Mouse (Mus musculus) brain, embryonic 18.5 days (tissue): Measurements from ENCODE around the gene Idua.

Experiments used
- DNase-seq: peaks from one replicate; pipeline ENCODE4 v3.0.0-alpha.2; 2012; ENCODE audit warnings: low read depth, low spot score

Gene Idua

DNA sequence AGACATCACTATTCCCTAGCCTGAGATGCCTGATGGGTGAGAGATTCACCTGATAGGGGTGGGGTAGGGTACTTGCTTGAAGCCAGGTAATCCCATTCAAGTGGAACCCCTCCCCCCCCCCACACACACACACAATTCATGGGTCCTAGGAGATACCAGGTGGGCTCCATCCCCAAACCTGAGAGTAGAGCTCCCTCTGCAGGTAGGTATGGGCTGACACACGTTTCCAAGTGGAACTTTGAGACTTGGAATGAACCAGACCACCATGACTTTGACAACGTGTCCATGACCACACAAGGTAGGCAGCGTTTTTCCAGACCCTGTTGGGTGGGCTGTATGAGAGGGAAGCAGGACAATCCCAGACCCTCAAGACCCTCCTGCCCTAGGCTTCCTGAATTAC is 19.8 kb downstream of the Idua start:
- no peak for DNase-seq

DNA sequence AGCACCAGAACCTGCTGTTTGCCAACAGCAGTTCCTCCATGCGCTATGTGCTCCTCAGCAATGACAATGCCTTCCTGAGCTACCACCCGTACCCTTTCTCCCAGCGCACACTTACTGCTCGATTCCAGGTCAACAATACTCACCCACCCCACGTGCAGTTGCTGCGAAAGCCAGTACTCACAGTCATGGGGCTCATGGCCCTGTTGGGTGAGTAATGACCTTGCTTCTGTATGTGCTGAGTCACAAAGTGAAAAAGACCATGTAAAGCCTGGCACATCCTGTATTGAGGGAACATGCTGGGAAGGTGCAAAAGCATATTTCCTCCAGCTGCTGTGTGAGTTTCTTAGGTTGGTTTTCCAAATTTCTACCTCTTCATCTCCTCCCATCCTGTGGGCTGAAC is 20.7 kb downstream of the Idua start:
- DNase-seq, result no peak

DNA sequence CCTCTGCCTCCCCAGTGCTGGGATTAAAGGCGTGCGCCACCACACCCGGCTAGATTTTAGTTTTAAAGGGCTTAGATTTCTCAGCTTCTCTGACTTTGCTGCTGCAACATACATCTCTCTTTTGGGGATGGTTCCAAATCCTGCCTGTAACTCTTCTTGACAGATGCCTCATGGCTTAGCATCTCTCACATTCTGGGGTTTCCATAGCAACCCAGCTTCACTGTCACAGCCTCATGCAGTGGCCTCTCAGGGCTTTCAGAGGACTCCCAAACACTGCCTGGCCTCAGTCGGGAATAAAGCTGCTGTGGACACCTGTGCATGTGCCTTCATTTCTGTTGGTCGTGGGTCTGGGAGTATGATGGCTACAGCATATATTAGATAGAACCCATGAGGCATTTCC is 29.0 kb downstream of the Idua start:
- DNase-seq, result no peak

DNA sequence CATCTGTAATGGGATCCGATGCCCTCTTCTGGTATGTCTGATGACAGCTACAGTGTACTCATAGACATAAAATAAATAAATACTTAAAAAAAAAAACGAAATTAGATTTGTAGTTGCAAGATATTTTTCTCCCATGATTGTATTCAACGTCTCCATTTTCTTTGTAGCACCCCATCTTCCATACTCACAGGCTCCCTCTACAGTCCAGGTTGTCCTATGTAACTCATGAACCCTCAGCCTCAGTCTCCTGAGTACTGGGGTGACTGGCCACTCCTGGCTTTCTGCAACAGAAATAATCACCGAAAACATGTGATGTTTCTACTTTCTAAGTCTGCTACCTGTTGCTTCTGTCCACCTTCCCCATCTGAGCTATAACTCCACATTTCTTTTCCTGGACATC is 31.0 kb downstream of the Idua start:
- no peak for DNase-seq

DNA sequence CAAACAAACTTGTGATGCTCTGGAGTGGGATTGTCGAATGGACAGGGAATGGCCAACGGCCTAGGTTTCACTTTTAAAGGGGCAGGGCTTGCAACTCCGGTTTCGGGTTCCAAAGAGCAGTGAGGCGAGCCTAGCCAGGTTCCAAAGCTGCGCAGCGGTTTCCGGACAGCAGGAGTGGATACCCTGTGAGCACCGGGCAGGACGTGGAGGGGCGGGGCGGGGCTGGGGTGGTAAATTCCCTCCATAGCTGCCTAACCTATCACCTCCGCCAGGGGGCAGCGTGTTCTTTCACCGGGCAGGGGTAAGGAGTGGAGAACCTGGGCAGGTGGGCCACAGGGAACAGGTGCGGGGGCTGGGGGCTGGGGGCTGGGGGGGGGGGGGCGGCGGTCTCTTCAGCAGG is 32.1 kb downstream of the Idua start, which contains the start of gene Fgfrl1:
TSS of gene Fgfrl1 (plus strand) at position 112 of the 400 bp plus-strand sequence.
- no peak for DNase-seq

DNA sequence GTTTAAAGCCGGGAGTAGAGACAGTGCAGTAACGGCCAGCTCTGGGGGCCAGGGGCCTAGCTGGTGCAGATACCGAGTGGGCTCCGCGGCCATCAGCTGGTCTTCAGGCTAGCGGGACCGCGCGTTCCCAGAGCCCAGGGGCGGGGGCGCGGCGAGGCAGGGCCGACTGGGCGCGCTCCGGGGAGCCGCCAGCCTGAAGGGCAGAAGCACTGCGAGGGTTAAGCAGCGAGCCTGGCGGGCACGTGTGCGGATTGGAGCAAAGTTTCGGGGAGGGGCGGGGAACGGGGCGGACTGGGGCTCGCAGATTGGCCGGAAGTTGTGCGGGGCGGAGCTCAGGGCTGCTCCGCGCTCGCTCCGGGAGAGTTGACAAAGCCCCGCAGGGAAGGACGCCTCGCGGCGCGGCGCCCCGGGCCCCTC is 33.7 kb downstream of the Idua start:
- DNase-seq, result peak; percentile 70

DNA sequence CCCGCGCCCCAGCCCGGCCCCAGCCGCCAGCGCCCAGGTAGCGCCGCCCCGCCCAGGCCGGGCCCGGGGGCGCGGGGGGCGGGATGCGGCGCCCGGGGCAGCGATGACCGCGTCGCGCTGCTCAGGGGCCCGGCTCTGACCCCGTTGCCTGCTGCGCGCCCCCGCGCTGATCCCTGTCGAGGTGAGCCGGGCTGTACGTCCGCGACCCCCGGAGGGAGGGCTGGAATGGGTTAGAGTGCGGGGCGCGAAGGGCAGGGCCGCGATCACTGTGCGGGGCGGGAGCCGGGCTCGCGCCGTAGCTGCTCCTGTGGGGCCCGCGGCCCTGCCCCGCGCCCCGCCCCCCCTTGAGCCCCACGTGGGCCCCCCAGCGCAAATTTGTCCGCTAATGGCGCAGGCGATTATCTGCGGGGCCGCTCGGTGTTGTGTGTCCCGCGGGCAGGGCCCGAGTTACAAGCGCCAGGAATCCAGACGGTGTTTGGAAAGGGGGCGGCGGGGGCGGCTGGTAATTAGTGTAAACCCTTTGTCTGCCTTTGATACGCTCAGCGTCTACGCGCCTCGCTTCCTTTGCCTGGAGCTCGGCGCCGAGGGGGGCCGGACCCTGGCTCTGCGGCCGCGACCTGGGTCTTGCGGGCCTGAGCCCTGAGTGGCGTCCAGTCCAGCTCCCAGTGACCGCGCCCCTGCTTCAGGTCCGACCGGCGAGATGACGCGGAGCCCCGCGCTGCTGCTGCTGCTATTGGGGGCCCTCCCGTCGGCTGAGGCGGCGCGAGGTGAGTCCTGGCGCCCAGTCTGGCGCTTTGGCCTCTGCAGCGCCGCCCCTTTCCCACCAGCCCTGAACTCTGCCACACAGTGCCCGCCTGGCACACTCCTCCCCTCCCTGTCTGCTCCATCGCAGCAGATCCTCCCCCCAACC is 34.5 kb downstream of the Idua start:
- DNase-seq, result no peak

DNA sequence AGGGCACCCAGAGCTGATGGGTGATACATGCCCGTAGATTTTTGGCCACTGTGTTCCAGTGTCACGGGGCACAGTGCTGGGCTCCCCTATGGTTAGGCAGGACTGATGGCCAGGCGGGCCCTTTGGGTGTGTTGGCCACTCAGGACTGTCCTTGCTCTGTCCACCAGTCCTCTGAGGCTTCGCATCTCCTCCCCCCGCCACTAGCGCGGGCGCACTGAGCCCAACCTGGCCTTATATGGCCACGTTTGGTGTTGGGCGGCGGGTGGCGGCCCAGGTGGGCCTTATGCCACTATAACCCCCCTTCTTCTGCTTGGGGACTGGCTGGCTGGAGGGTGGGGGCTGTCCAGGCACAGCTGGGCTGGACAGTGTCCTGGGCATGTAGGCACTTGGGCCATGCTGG is 35.7 kb downstream of the Idua start:
- no peak for DNase-seq

DNA sequence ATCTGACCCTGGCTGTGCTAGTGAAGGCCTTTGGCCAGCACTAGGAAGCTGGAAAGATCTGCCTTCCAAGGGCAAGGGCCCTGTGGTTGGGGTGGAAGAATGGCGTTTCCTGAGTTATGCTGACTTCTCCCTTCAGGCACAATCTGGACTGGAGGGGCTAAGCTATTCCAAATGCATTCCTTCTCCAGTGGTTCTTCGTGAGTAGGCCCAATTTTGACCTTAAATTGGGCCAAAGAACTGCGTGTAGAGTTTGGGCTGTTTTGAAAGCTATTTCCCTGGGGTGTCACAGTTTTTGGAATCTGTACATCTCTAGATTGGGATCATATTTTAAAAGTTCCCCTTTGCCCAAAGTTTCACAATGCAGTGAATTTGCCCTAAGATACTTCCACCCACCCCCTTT is 36.4 kb downstream of the Idua start:
- no peak for DNase-seq

DNA sequence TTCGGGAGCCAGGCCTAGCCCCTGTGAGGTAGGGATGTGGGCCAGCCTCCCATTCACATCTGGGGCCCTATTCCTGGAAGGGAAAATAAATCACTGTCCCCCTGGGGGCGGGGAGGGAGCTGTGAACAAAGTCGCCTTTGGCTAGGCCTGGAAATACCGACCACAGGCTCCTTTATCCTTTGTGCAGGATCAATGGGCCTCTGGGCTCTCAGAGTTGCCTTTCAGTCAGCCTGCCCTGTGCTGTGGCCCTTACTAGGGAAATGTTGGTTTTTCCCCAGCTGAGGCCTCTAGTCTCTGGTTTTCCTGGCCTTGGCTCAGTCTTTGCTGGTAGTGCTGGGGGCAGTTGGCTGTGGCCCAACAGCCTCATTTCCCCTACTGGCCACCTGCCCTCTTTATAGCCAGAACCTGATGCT is 37.2 kb downstream of the Idua start:
- peak; percentile 37 for DNase-seq

DNA sequence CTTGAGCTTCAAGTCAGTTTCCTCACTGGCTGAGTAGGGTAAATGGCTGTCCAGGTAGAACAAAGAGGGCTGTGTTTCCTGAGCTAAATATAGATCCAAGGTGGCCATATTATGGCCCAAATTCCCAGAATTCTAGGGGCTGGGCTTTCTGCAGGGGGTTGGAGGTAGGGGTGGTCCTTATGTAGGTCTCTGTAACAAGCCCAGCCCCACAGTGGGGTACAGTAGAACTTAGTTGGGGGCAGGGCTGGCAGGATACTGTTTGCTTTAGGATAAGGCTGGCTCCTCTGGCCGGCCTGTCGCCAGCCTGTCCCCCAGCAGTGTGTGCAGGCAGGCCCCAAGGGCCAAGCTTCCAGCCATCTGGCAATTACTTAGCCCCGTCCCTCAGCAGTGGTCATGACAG is 40.2 kb downstream of the Idua start:
- no peak for DNase-seq

DNA sequence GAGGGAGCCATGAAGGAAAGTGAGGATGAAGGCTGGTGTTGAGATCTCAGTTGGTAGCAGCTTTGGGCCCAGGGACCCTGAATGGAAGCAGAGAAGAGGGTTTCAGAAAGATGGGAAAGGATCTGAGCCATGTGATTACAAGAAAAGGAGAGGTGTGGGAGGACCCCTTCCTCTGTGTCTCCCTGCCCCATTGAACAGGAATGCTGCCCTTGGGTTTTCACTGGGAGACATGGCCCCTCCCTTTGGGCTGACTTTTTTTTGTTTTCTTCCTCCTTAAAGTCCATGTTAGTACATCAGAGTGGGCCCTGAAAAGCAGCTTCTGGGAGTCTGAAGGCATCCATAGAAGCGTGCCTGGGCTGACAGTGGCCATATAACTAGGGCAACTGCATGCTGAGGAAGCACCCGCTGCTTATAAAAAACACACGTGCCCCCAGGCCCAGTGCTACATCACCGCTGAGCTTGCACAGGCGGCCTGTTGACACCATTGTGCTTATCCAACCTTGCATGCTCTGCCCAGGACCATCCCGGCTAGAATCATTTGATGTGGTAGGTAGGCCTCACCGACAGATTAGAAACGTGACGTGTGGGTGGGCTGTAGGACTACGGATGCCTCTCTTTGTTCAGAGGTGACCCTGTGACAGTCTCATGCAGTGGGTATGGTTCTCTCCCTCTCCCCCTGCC is 41.4 kb downstream of the Idua start:
- DNase-seq, result no peak

DNA sequence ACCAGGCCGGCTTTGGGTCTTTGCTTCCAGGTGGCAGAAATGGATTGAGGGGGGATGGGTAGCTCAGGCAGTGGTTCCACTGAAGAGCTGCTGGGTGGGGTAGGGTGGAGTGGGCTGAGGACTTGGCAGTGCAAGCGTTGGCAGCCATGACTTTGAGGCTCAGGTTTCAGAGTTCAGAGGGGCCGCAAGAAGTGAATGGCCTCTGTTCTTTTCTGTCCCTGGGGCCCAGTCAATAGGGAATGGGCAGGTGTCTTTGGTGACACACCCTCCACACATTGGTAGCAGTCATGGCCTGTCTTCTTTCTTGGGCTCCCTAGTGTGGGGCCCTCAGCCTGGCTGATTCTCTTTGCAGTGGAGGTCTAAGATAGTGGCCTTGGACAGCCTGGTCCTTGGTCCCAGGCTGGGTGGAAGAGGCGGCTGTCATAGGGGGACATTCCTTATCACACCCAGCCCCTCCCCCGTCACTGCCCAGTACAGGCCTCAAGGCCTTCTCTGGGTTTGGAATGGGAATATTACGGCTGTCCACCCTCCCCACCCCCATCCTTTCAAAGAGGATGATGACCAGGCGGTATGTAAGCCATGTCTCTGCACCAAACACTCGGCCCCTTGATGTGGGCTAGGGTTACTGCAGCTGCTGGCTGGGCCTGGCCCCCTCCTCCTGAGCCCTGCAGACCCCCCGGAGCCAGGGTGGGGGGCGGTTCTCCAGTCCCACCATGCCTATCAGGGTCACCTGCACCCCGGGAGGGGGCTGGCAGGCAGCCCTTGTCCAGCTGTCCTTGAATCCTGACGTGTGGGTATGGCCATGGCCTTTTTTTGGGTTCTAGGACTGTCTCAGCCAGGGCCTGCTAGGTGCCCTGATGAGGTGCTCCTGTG is 43.9 kb downstream of the Idua start:
- DNase-seq, result no peak

DNA sequence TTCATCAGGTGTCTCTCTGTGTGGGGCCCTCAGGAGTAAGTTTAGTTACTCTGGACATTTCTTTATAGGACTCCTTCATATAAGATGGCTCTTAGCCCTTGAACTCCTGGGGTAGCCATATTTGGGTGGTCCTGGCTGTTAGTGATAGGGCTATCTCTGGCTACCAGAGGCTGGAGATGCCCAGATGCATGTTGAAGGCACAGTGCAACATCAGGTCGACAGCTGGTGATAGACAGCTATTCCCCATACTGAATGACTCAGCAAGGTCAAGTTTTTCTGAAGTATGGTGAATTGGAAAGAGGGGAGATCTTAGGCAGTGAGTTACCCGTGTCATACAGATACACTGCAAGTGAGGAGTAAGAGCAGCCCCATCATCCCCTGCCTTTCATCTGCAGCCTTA is 47.6 kb downstream of the Idua start:
- DNase-seq, result no peak

DNA sequence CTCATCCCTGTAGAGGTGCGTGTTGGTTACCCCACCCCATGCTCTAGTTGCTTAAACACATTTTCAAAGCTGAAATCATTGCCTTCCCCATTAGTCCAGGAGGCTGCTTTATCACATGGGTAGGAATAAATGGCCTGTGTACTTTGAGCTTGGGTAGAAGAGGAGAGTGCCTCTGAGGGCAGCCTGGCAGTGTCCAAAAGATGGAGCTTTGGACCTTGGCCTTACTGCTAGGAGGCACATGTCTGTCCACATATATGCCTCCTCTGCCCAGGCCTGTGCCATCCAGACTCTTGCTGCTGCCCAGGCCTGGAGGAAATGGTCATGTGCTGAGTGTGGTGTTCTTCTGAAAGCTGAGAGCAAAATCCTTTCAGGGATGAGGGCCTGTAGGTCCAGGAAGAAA is 48.3 kb downstream of the Idua start:
- DNase-seq, result no peak

DNA sequence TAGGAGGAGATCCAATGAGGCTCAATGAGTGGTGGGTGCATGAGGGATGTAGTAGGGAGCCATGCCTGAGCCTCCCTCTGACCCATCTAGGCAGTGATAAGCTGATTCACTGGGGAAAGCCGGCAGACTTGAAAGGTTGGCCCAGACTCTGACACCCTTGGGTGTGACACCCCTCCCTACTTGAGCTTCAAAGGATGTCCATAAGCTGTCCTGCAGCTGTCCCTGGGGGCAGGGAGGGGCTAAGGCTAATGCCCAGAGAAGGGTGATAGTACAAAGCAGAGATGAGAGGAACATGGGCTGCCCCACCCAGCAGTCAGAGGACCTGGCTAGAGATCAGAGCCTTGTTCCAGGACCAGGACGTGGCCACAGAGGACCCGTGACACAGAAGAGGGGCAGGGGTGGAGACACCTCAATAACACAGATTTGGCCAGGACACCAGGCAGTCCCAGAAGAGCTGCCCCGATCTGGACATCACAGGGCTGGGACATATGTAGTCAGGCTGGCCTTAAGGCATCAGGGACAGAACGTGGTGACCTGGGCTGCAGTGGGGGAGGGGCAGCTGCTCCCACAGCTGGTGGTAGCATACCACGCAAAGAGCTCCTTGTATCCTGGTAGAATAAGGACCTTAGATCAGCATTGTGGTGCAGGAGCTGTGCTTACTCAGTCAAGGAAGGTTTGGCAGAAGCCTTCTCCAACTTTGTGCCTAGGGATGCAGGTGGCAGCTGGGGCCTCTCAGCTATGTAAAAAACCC is 49.0 kb downstream of the Idua start:
- DNase-seq, result no peak

DNA sequence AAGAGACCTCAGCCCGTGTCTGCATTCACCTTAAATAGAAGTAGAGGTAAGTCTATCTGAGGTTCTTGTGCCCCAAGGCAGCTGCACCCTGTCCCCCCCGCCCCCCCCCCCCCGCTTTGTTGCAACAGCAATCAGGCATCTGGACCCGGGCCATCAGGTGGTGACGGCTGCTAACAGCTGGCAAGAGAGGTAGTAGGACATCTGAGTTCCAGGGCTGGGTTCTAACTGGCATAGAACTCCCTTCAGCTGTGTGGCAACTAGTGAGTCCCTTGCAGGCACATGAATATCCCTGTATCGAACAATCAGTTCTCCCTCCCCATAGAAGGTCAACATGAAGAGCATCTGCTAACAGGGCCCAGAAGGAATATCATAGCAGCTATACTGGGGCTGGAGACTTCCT is 51.8 kb downstream of the Idua start:
- no peak for DNase-seq

DNA sequence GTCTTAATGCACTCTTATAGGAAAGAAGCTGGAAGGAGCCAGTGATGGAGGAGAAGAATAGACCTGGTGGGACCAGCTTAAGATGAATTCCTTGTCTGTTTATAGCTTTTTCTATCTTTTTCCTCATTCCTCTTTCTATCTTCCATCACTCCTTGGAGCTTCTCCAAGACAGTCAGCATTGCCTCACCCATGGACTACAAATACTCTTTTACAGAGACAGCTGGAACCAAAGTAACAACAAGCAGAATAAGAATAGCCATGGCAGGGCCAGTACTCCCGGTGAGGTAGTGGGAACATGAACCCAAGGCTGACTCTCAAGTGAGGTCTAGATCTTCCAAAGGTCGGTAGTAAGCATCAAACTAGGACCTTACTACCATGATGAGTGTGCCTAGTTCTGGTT is 53.0 kb downstream of the Idua start:
- DNase-seq, result no peak

DNA sequence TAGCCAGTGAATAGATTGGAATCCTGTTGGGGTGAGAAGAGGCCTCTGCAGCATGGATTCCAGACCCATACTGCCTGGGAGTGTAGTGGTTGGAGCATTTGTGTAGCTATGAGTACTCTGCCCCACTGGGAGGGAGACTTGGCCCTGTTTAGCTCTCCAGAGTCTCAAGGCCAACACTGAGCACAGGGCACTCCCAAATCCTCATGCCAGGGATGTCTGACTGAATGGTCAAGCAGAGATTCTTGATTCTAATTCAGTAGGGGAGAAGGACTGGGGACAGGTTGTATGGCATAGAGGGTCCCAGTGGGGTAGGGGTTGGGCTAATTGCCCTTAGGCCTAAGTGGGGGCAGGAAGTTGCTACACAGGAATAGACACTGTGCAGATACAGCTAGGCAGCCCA is 53.6 kb downstream of the Idua start:
- no peak for DNase-seq

DNA sequence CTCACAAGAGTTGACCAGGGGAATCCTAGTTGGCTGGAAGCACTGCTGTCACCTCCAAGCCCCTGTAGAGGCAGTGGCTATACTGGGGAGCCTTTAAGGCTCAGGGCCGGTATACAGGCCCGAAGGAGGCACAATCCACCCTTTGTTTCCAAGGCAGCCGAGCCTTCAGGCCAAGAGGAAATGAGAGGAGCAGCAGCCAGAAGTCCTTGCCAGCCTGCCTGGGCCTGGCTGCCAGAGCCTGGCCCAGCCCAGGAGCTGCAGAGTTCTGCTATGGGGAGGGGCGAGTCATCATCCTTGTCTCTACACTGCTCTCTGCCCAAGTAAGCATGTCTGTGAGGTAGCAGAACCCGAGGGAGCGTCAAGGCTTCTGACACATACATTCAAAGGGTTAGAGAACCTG is 54.0 kb downstream of the Idua start:
- DNase-seq, result no peak

DNA sequence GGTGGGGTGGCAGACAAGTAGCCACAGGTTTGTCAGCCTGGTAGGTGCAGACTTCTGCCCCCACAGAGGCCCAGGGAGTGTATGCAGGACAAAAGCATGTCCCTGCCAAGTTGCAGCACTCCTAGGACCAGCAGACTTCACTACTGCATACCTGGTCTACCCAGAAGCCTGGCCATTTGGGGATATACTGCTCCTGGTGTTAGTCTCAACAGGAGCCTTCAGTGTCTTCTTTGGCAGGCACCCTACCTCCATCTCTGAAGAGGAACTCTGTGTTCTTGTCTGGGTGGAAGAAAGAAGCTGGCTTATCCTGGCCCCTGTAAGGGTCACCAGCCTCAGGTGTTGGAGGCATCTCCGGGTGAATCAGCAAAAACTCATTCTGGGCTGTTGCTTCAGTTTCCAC is 55.8 kb downstream of the Idua start:
- DNase-seq, result no peak
